Mouse (Mus musculus): ENCODE data around the gene Ubfd1. TPM values are rescaled to one million over a fixed set of nuclear protein-coding genes. Genes with fewer than 3 reads are reported as not detected.

Gene Ubfd1
- total and polyA plus RNA-seq, 3 experiments = 32.9 to 52.2 (median 49.6) TPM

GRCm38 (mm10) chr7:122050834-122051233, 16.1 kb upstream of the Ubfd1 start:
- peaks cover 83% of the 10 kb centered on the region for H3K36me3 ChIP-seq (replicated peaks)

GRCm38 (mm10) chr7:122056633-122057032, 10.3 kb upstream of the Ubfd1 start:
- no peaks in the 10 kb centered on the region for H3K4me1 ChIP-seq (ENCODE audit: insufficient read depth, low read depth, low read length)
- ATAC-seq (ENCODE audit: extremely low read depth, insufficient number of reproducible peaks, low FRiP score, poor library complexity, severe bottlenecking) (no peak), DNase-seq (ENCODE audit: low spot score) (no peak)
- TF ChIP-seq POLR2AphosphoS5 (IDR thresholded peaks at IDR 0.05; ENCODE audit: insufficient replicate concordance, low read depth, low read length) (no peak), GATA2 (IDR thresholded peaks at IDR 0.05; ENCODE audit: borderline replicate concordance, low read depth, low read length) (no peak), CTCF (IDR thresholded peaks at IDR 0.05; ENCODE audit: low read depth, low read length) (no peak), TAL1 (conservative IDR thresholded peaks at IDR 0.05; ENCODE audit: low read depth, low read length) (no peak), GATA1 (IDR thresholded peaks at IDR 0.05; ENCODE audit: borderline replicate concordance, low read length) (no peak)
- no peaks in the 10 kb centered on the region for H3K9me3 ChIP-seq (replicated peaks)
- H3K27me3 ChIP-seq (ENCODE audit: insufficient read depth, low read length) = no peaks in the 10 kb centered on the region
- H3K36me3 ChIP-seq (replicated peaks) = peaks cover 77% of the 10 kb centered on the region
- H3K4me3 ChIP-seq (ENCODE audit: low read depth, low read length) = no peak overlapping the region

More at GRCm38 (mm10) chr7:122050834-122051233, 16.1 kb upstream of the Ubfd1 start:
- ATAC-seq (ENCODE audit: extremely low read depth, insufficient number of reproducible peaks, low FRiP score, poor library complexity, severe bottlenecking) (no peak), DNase-seq (ENCODE audit: low spot score) (no peak)
- no peaks in the 10 kb centered on the region for H3K9me3 ChIP-seq (replicated peaks)
- TF ChIP-seq TAL1 (conservative IDR thresholded peaks at IDR 0.05; ENCODE audit: low read depth, low read length) (no peak), GATA1 (IDR thresholded peaks at IDR 0.05; ENCODE audit: borderline replicate concordance, low read length) (no peak), GATA2 (IDR thresholded peaks at IDR 0.05; ENCODE audit: borderline replicate concordance, low read depth, low read length) (no peak), POLR2AphosphoS5 (IDR thresholded peaks at IDR 0.05; ENCODE audit: insufficient replicate concordance, low read depth, low read length) (no peak), CTCF (IDR thresholded peaks at IDR 0.05; ENCODE audit: low read depth, low read length) (no peak)
- peaks cover 14% of the 10 kb centered on the region for H3K4me1 ChIP-seq (ENCODE audit: insufficient read depth, low read depth, low read length)
- H3K4me3 ChIP-seq (ENCODE audit: low read depth, low read length) = no peak overlapping the region
- no peaks in the 10 kb centered on the region for H3K27me3 ChIP-seq (ENCODE audit: insufficient read depth, low read length)

- Histone ChIP-seq H3K4me1 (ENCODE audit: insufficient read depth, low read depth, low read length) (peaks cover 42% of the 10 kb centered on the region), H3K27me3 (ENCODE audit: insufficient read depth, low read length) (no peaks in the 10 kb centered on the region), H3K36me3 (replicated peaks) (peaks cover 45% of the 10 kb centered on the region), H3K4me3 (ENCODE audit: low read depth, low read length) (peak overlapping the region; percentile 100; the same call in 1 of the 2 replicates), H3K9me3 (replicated peaks) (no peaks in the 10 kb centered on the region)
- ATAC-seq (ENCODE audit: extremely low read depth, insufficient number of reproducible peaks, low FRiP score, poor library complexity, severe bottlenecking) (no peak), DNase-seq (ENCODE audit: low spot score) (no peak)
- TF ChIP-seq GATA1 (IDR thresholded peaks at IDR 0.05; ENCODE audit: borderline replicate concordance, low read length) (no peak), POLR2AphosphoS5 (IDR thresholded peaks at IDR 0.05; ENCODE audit: insufficient replicate concordance, low read depth, low read length) (no peak), CTCF (IDR thresholded peaks at IDR 0.05; ENCODE audit: low read depth, low read length) (no peak), TAL1 (conservative IDR thresholded peaks at IDR 0.05; ENCODE audit: low read depth, low read length) (no peak), GATA2 (IDR thresholded peaks at IDR 0.05; ENCODE audit: borderline replicate concordance, low read depth, low read length) (no peak)
Measured at GRCm38 (mm10) chr7:122065656-122066055, 1.3 kb upstream of the Ubfd1 start.

- H3K9me3 ChIP-seq (replicated peaks) = no peaks in the 10 kb centered on the region
- no peak for TF ChIP-seq CTCF (IDR thresholded peaks at IDR 0.05; ENCODE audit: low read depth, low read length)
- no peak for TF ChIP-seq TAL1 (conservative IDR thresholded peaks at IDR 0.05; ENCODE audit: low read depth, low read length)
- no peak for TF ChIP-seq POLR2AphosphoS5 (IDR thresholded peaks at IDR 0.05; ENCODE audit: insufficient replicate concordance, low read depth, low read length)
- no peak for TF ChIP-seq GATA1 (IDR thresholded peaks at IDR 0.05; ENCODE audit: borderline replicate concordance, low read length)
- no peak for TF ChIP-seq GATA2 (IDR thresholded peaks at IDR 0.05; ENCODE audit: borderline replicate concordance, low read depth, low read length)
- peak; percentile 2 for DNase-seq (ENCODE audit: low spot score)
- peaks cover 42% of the 10 kb centered on the region for H3K4me1 ChIP-seq (ENCODE audit: insufficient read depth, low read depth, low read length)
- ATAC-seq (ENCODE audit: extremely low read depth, insufficient number of reproducible peaks, low FRiP score, poor library complexity, severe bottlenecking) = peak; percentile 31
- H3K4me3 ChIP-seq (ENCODE audit: low read depth, low read length) = peak overlapping the region; percentile 100
- H3K27me3 ChIP-seq (ENCODE audit: insufficient read depth, low read length) = no peaks in the 10 kb centered on the region
- peaks cover 47% of the 10 kb centered on the region for H3K36me3 ChIP-seq (replicated peaks)
Measured at GRCm38 (mm10) chr7:122066102-122066944, 652 bp upstream of the Ubfd1 start.

- Histone ChIP-seq H3K4me3 (ENCODE audit: low read depth, low read length) (peak overlapping the region; percentile 100), H3K27me3 (ENCODE audit: insufficient read depth, low read length) (no peaks in the 10 kb centered on the region), H3K4me1 (ENCODE audit: insufficient read depth, low read depth, low read length) (peaks cover 41% of the 10 kb centered on the region), H3K36me3 (replicated peaks) (peaks cover 48% of the 10 kb centered on the region), H3K9me3 (replicated peaks) (no peaks in the 10 kb centered on the region)
- TF ChIP-seq GATA2 (IDR thresholded peaks at IDR 0.05; ENCODE audit: borderline replicate concordance, low read depth, low read length) (no peak), TAL1 (conservative IDR thresholded peaks at IDR 0.05; ENCODE audit: low read depth, low read length) (no peak), CTCF (IDR thresholded peaks at IDR 0.05; ENCODE audit: low read depth, low read length) (no peak), POLR2AphosphoS5 (IDR thresholded peaks at IDR 0.05; ENCODE audit: insufficient replicate concordance, low read depth, low read length) (no peak), GATA1 (IDR thresholded peaks at IDR 0.05; ENCODE audit: borderline replicate concordance, low read length) (no peak)
- ATAC-seq (ENCODE audit: extremely low read depth, insufficient number of reproducible peaks, low FRiP score, poor library complexity, severe bottlenecking) (no peak), DNase-seq (ENCODE audit: low spot score) (no peak)
Measured at GRCm38 (mm10) chr7:122067517-122068381, 774 bp downstream of the Ubfd1 start.
